Mouse (Mus musculus): ENCODE results near the gene Olfr524. TPM values are rescaled to one million over a fixed set of nuclear protein-coding genes. Genes with fewer than 3 reads are reported as not detected.
A peak's percentile ranks its signal among the peaks of the same experiment; 100 is the strongest.

Gene Olfr524
- total and polyA plus RNA-seq, 2 experiments from 2014 or later, result not detected

DNA sequence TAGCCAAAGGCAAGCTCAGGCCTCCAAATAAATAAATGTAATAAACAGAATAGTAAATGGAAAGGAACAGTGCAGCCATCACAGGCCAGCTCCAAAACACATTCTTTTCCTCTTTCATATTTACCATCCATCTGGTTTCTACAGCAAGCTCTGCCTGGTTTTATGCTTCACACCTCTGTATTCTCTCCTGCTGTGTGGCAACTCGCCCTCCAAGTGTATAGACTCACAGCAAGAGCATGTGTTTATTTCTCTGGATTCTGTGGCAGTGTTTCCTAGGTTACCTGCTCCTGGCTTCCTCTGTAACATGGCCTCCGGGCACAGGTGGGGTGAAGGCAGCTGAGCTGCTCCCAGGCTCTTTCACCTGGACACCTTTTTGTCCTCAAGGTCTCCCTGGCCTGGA lies 13.3 kb downstream of the Olfr524 start:
- H3K4me2 ChIP-seq (ENCODE audit: low read depth, low read length), result no peak overlapping the region
- 47% methylated on average over 2 of the region's 2 CpGs for WGBS
- no peak overlapping the region for H3K27ac ChIP-seq (ENCODE audit: low read depth)
- H3K4me3 ChIP-seq (ENCODE audit: low read depth, low read length), result no peak overlapping the region
- ATAC-seq (ENCODE audit: insufficient read depth, low read depth) (no peak), DNase-seq (ENCODE audit: low spot score) (no peak)
- no peaks in the 10 kb centered on the region for H3K4me1 ChIP-seq (ENCODE audit: control insufficient read depth, insufficient read depth)
- H3K9me3 ChIP-seq (replicated peaks; ENCODE audit: control insufficient read depth, low read length), result no peaks in the 10 kb centered on the region
- no peak overlapping the region for H3K9ac ChIP-seq (replicated peaks; ENCODE audit: low read depth, low read length)
- TF ChIP-seq CTCF (IDR thresholded peaks at IDR 0.05; ENCODE audit: low read depth) (no peak), EP300 (IDR thresholded peaks at IDR 0.05; ENCODE audit: low read depth) (no peak)
- no peaks in the 10 kb centered on the region for H3K36me3 ChIP-seq (replicated peaks; ENCODE audit: control insufficient read depth, insufficient read depth, low read length)
- no peaks in the 10 kb centered on the region for H3K27me3 ChIP-seq (ENCODE audit: control insufficient read depth, insufficient read depth, low read length)

DNA sequence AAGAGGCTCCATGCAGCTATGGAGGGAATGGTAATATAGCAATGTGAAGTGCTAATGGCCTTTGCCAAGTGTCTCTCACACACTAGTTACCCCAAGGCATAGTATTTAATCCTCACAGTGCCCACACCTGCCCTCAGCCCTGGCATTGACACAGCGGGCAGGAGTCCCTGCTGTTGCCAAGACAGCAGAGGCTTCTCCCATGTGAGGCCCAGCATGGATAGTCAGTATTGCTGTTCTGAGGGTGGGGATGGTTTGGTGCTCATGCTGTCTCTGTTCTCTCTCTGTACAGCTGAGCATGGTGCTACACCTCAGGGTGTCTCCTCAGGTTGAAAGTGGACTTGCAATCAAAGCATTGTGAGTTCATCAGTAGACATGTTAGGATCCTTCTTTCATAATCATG lies 15.3 kb downstream of the Olfr524 start:
- ATAC-seq (ENCODE audit: insufficient read depth, low read depth) (no peak), DNase-seq (ENCODE audit: low spot score) (no peak)
- no peak overlapping the region for H3K27ac ChIP-seq (ENCODE audit: low read depth)
- no peak overlapping the region for H3K4me2 ChIP-seq (ENCODE audit: low read depth, low read length)
- 67% methylated on average over 1 of the region's 1 CpGs for WGBS
- no peaks in the 10 kb centered on the region for H3K27me3 ChIP-seq (ENCODE audit: control insufficient read depth, insufficient read depth, low read length)
- H3K4me1 ChIP-seq (ENCODE audit: control insufficient read depth, insufficient read depth), result no peaks in the 10 kb centered on the region
- H3K36me3 ChIP-seq (replicated peaks; ENCODE audit: control insufficient read depth, insufficient read depth, low read length), result no peaks in the 10 kb centered on the region
- no peak overlapping the region for H3K9ac ChIP-seq (replicated peaks; ENCODE audit: low read depth, low read length)
- TF ChIP-seq CTCF (IDR thresholded peaks at IDR 0.05; ENCODE audit: low read depth), result no peak
- no peak for TF ChIP-seq EP300 (IDR thresholded peaks at IDR 0.05; ENCODE audit: low read depth)
- no peak overlapping the region for H3K4me3 ChIP-seq (ENCODE audit: low read depth, low read length)
- no peaks in the 10 kb centered on the region for H3K9me3 ChIP-seq (replicated peaks; ENCODE audit: control insufficient read depth, low read length)

DNA sequence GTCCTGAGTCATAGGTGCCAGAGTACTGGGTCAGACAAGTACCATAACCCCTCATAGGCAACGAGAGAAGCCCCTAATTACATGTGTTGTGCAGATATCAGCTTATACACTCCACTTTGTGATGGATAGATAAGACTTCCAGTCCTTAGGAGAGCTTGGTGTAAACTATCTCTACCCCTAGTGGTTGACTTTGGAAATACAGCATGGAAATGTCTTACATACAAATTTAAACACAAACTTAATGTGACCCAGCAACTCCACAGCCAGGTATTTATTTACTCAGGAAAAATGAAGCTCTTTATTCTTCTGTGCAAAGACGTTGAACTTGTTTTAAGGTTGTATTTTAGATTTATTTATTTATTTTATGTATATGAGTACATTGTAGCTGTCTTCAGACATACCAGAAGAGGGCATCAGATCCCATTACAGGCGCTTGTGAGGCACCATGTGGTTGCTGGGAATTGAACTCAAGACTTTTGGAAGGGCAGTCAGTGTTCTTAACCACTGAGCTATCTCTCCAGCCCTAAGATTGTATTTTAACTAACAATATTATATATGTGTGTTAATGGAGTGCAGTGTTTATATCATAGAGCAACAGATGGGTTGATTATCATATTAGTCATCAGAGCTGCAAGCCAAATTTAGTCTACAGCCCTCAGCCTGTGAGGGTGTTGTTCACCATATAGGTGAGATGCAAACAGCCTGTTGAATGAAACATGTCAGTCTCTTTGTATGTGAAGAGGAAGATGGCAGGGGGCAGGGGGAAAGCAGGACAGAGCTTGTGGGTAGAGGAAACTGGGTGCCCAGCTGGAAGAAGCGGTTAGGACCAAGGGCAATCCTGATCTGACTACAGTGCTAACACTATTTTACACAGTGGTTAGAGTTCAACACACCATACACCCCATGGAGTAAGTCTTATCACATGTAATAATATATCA lies 17.1 kb downstream of the Olfr524 start:
- DNase-seq (ENCODE audit: low spot score) (peak; percentile 8), ATAC-seq (ENCODE audit: insufficient read depth, low read depth) (no peak)
- TF ChIP-seq EP300 (IDR thresholded peaks at IDR 0.05; ENCODE audit: low read depth) (no peak), CTCF (IDR thresholded peaks at IDR 0.05; ENCODE audit: low read depth) (no peak)
- 53% methylated on average over 4 of the region's 4 CpGs for WGBS
- H3K36me3 ChIP-seq (replicated peaks; ENCODE audit: control insufficient read depth, insufficient read depth, low read length), result no peaks in the 10 kb centered on the region
- H3K4me3 ChIP-seq (ENCODE audit: low read depth, low read length), result no peak overlapping the region
- no peaks in the 10 kb centered on the region for H3K27me3 ChIP-seq (ENCODE audit: control insufficient read depth, insufficient read depth, low read length)
- no peaks in the 10 kb centered on the region for H3K4me1 ChIP-seq (ENCODE audit: control insufficient read depth, insufficient read depth)
- no peaks in the 10 kb centered on the region for H3K9me3 ChIP-seq (replicated peaks; ENCODE audit: control insufficient read depth, low read length)
- no peak overlapping the region for H3K9ac ChIP-seq (replicated peaks; ENCODE audit: low read depth, low read length)
- H3K27ac ChIP-seq (ENCODE audit: low read depth), result no peak overlapping the region
- H3K4me2 ChIP-seq (ENCODE audit: low read depth, low read length), result no peak overlapping the region

DNA sequence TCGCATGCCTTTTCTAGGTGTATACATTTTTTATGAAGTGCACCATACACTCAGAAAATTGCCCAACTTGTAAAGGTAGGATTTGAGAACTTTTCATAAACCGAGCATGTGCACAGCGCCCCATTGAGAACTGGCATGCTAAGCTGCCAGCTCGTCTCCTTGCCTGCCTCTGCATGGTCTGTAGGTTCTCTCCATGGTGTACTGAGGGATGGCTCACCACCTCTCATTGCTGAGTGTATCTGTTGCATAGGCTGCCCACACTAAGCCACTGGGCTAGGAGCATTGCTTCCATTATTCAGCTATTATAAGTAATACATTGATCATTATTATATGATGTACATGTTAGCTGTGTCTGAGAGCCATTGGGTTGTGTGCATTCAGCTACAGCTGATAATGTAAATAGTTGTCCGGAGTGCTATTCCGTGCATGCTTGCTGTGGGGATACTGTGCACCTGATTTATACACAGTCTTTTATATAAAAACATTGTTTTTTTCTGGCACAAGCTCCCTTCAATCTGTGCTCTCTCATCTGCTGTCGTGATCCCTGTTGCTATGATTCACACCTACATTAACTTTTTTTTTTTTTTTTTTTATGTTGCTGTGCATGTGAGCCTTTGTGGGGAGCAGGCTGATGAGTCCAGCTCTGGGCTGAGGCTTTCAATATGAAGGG lies 17.9 kb downstream of the Olfr524 start:
- no peak overlapping the region for H3K27ac ChIP-seq (ENCODE audit: low read depth)
- no peak overlapping the region for H3K4me2 ChIP-seq (ENCODE audit: low read depth, low read length)
- H3K36me3 ChIP-seq (replicated peaks; ENCODE audit: control insufficient read depth, insufficient read depth, low read length), result no peaks in the 10 kb centered on the region
- no peak for DNase-seq (ENCODE audit: low spot score)
- no peaks in the 10 kb centered on the region for H3K27me3 ChIP-seq (ENCODE audit: control insufficient read depth, insufficient read depth, low read length)
- no peaks in the 10 kb centered on the region for H3K9me3 ChIP-seq (replicated peaks; ENCODE audit: control insufficient read depth, low read length)
- no peak for ATAC-seq (ENCODE audit: insufficient read depth, low read depth)
- no peak overlapping the region for H3K4me3 ChIP-seq (ENCODE audit: low read depth, low read length)
- no peak overlapping the region for H3K9ac ChIP-seq (replicated peaks; ENCODE audit: low read depth, low read length)
- 78% methylated on average over 7 of the region's 7 CpGs for WGBS
- TF ChIP-seq CTCF (IDR thresholded peaks at IDR 0.05; ENCODE audit: low read depth) (no peak), EP300 (IDR thresholded peaks at IDR 0.05; ENCODE audit: low read depth) (no peak)
- no peaks in the 10 kb centered on the region for H3K4me1 ChIP-seq (ENCODE audit: control insufficient read depth, insufficient read depth)

- H3K36me3 ChIP-seq (replicated peaks; ENCODE audit: control insufficient read depth, insufficient read depth, low read length), result no peaks in the 10 kb centered on the region
- H3K4me2 ChIP-seq (ENCODE audit: low read depth, low read length), result no peak overlapping the region
- H3K27ac ChIP-seq (ENCODE audit: low read depth), result no peak overlapping the region
- ATAC-seq (ENCODE audit: insufficient read depth, low read depth), result no peak
- H3K9me3 ChIP-seq (replicated peaks; ENCODE audit: control insufficient read depth, low read length), result no peaks in the 10 kb centered on the region
- H3K9ac ChIP-seq (replicated peaks; ENCODE audit: low read depth, low read length), result no peak overlapping the region
- H3K27me3 ChIP-seq (ENCODE audit: control insufficient read depth, insufficient read depth, low read length), result no peaks in the 10 kb centered on the region
- 59% methylated on average over 18 of the region's 18 CpGs for WGBS
- H3K4me3 ChIP-seq (ENCODE audit: low read depth, low read length), result no peak overlapping the region
- TF ChIP-seq CTCF (IDR thresholded peaks at IDR 0.05; ENCODE audit: low read depth), result peak; percentile 24; the same call in 1 of the 2 replicates
- no peak for TF ChIP-seq EP300 (IDR thresholded peaks at IDR 0.05; ENCODE audit: low read depth)
- no peaks in the 10 kb centered on the region for H3K4me1 ChIP-seq (ENCODE audit: control insufficient read depth, insufficient read depth)
- DNase-seq (ENCODE audit: low spot score), result no peak
Measured at GRCm38 (mm10) chr7:140186646-140187620, 18.8 kb downstream of the Olfr524 start.

Measured in heart, postnatal 0 days (tissue).